Mouse (Mus musculus): ENCODE measurements around the gene Cd86. TPM values are rescaled to one million over a fixed set of nuclear protein-coding genes. Genes with fewer than 3 reads are reported as not detected.

The Cd86 gene
- total and polyA plus RNA-seq, 3 experiments, result not detected

GRCm38 (mm10) chr16:36631607-36632006 is 34.3 kb downstream of the Cd86 start:
- peaks cover 7% of the 10 kb centered on the region for H3K4me1 ChIP-seq (ENCODE audit: insufficient read depth, low read depth, low read length)
- TF ChIP-seq CTCF (IDR thresholded peaks at IDR 0.05; ENCODE audit: low read depth, low read length), result no peak
- TF ChIP-seq POLR2AphosphoS5 (IDR thresholded peaks at IDR 0.05; ENCODE audit: insufficient replicate concordance, low read depth, low read length), result no peak
- TF ChIP-seq GATA1 (IDR thresholded peaks at IDR 0.05; ENCODE audit: borderline replicate concordance, low read length), result no peak
- TF ChIP-seq TAL1 (conservative IDR thresholded peaks at IDR 0.05; ENCODE audit: low read depth, low read length), result no peak
- no peak for TF ChIP-seq GATA2 (IDR thresholded peaks at IDR 0.05; ENCODE audit: borderline replicate concordance, low read depth, low read length)
- no peak overlapping the region for H3K4me3 ChIP-seq (ENCODE audit: low read depth, low read length)
- DNase-seq (ENCODE audit: low spot score), result no peak
- no peaks in the 10 kb centered on the region for H3K36me3 ChIP-seq (replicated peaks)
- ATAC-seq (ENCODE audit: extremely low read depth, insufficient number of reproducible peaks, low FRiP score, poor library complexity, severe bottlenecking), result no peak
- no peaks in the 10 kb centered on the region for H3K9me3 ChIP-seq (replicated peaks)
- H3K27me3 ChIP-seq (ENCODE audit: insufficient read depth, low read length), result peaks cover 2% of the 10 kb centered on the region; the same call in 1 of the 2 replicates

- Histone ChIP-seq H3K4me1 (ENCODE audit: insufficient read depth, low read depth, low read length) (peaks cover 12% of the 10 kb centered on the region), H3K9me3 (replicated peaks) (no peaks in the 10 kb centered on the region), H3K4me3 (ENCODE audit: low read depth, low read length) (no peak overlapping the region), H3K36me3 (replicated peaks) (no peaks in the 10 kb centered on the region), H3K27me3 (ENCODE audit: insufficient read depth, low read length) (no peaks in the 10 kb centered on the region)
- no peak for DNase-seq (ENCODE audit: low spot score)
- no peak for ATAC-seq (ENCODE audit: extremely low read depth, insufficient number of reproducible peaks, low FRiP score, poor library complexity, severe bottlenecking)
- TF ChIP-seq GATA1 (IDR thresholded peaks at IDR 0.05; ENCODE audit: borderline replicate concordance, low read length) (no peak), TAL1 (conservative IDR thresholded peaks at IDR 0.05; ENCODE audit: low read depth, low read length) (no peak), CTCF (IDR thresholded peaks at IDR 0.05; ENCODE audit: low read depth, low read length) (no peak), POLR2AphosphoS5 (IDR thresholded peaks at IDR 0.05; ENCODE audit: insufficient replicate concordance, low read depth, low read length) (no peak), GATA2 (IDR thresholded peaks at IDR 0.05; ENCODE audit: borderline replicate concordance, low read depth, low read length) (no peak)
These were observed 38.1 kb downstream of the Cd86 start for GRCm38 (mm10) chr16:36627740-36628139.

GRCm38 (mm10) chr16:36626567-36627197 is 39.2 kb downstream of the Cd86 start:
- H3K4me3 ChIP-seq (ENCODE audit: low read depth, low read length), result no peak overlapping the region
- H3K4me1 ChIP-seq (ENCODE audit: insufficient read depth, low read depth, low read length), result peaks cover 12% of the 10 kb centered on the region
- H3K27me3 ChIP-seq (ENCODE audit: insufficient read depth, low read length), result peaks cover 3% of the 10 kb centered on the region; the same call in 1 of the 2 replicates
- H3K9me3 ChIP-seq (replicated peaks), result no peaks in the 10 kb centered on the region
- ATAC-seq (ENCODE audit: extremely low read depth, insufficient number of reproducible peaks, low FRiP score, poor library complexity, severe bottlenecking) (peak; percentile 99), DNase-seq (ENCODE audit: low spot score) (peak; percentile 57)
- no peaks in the 10 kb centered on the region for H3K36me3 ChIP-seq (replicated peaks)
- TF ChIP-seq POLR2AphosphoS5 (IDR thresholded peaks at IDR 0.05; ENCODE audit: insufficient replicate concordance, low read depth, low read length), result no peak
- no peak for TF ChIP-seq TAL1 (conservative IDR thresholded peaks at IDR 0.05; ENCODE audit: low read depth, low read length)
- TF ChIP-seq CTCF (IDR thresholded peaks at IDR 0.05; ENCODE audit: low read depth, low read length), result no peak

- peaks cover 3% of the 10 kb centered on the region; the same call in 1 of the 2 replicates for H3K27me3 ChIP-seq (ENCODE audit: insufficient read depth, low read length)
- no peak overlapping the region for H3K4me3 ChIP-seq (ENCODE audit: low read depth, low read length)
- DNase-seq (ENCODE audit: low spot score), result no peak
- ATAC-seq (ENCODE audit: extremely low read depth, insufficient number of reproducible peaks, low FRiP score, poor library complexity, severe bottlenecking), result no peak
- no peaks in the 10 kb centered on the region for H3K36me3 ChIP-seq (replicated peaks)
- no peak for TF ChIP-seq CTCF (IDR thresholded peaks at IDR 0.05; ENCODE audit: low read depth, low read length)
- no peak for TF ChIP-seq GATA2 (IDR thresholded peaks at IDR 0.05; ENCODE audit: borderline replicate concordance, low read depth, low read length)
- TF ChIP-seq GATA1 (IDR thresholded peaks at IDR 0.05; ENCODE audit: borderline replicate concordance, low read length), result no peak
- TF ChIP-seq TAL1 (conservative IDR thresholded peaks at IDR 0.05; ENCODE audit: low read depth, low read length), result no peak
- TF ChIP-seq POLR2AphosphoS5 (IDR thresholded peaks at IDR 0.05; ENCODE audit: insufficient replicate concordance, low read depth, low read length), result no peak
- no peaks in the 10 kb centered on the region for H3K9me3 ChIP-seq (replicated peaks)
- peaks cover 12% of the 10 kb centered on the region for H3K4me1 ChIP-seq (ENCODE audit: insufficient read depth, low read depth, low read length)
These were observed 40.0 kb downstream of the Cd86 start for GRCm38 (mm10) chr16:36625909-36626308.

- Histone ChIP-seq H3K9me3 (replicated peaks) (no peaks in the 10 kb centered on the region), H3K4me3 (ENCODE audit: low read depth, low read length) (no peak overlapping the region), H3K4me1 (ENCODE audit: insufficient read depth, low read depth, low read length) (peaks cover 12% of the 10 kb centered on the region), H3K36me3 (replicated peaks) (no peaks in the 10 kb centered on the region), H3K27me3 (ENCODE audit: insufficient read depth, low read length) (peaks cover 3% of the 10 kb centered on the region; the same call in 1 of the 2 replicates)
- TF ChIP-seq POLR2AphosphoS5 (IDR thresholded peaks at IDR 0.05; ENCODE audit: insufficient replicate concordance, low read depth, low read length) (no peak), GATA2 (IDR thresholded peaks at IDR 0.05; ENCODE audit: borderline replicate concordance, low read depth, low read length) (no peak), GATA1 (IDR thresholded peaks at IDR 0.05; ENCODE audit: borderline replicate concordance, low read length) (no peak), CTCF (IDR thresholded peaks at IDR 0.05; ENCODE audit: low read depth, low read length) (no peak), TAL1 (conservative IDR thresholded peaks at IDR 0.05; ENCODE audit: low read depth, low read length) (no peak)
- no peak for ATAC-seq (ENCODE audit: extremely low read depth, insufficient number of reproducible peaks, low FRiP score, poor library complexity, severe bottlenecking)
- no peak for DNase-seq (ENCODE audit: low spot score)
These were observed 43.6 kb downstream of the Cd86 start for GRCm38 (mm10) chr16:36622320-36622719.

- no peaks in the 10 kb centered on the region for H3K9me3 ChIP-seq (replicated peaks)
- no peak overlapping the region for H3K4me3 ChIP-seq (ENCODE audit: low read depth, low read length)
- peaks cover 3% of the 10 kb centered on the region; the same call in 1 of the 2 replicates for H3K27me3 ChIP-seq (ENCODE audit: insufficient read depth, low read length)
- no peak for TF ChIP-seq CTCF (IDR thresholded peaks at IDR 0.05; ENCODE audit: low read depth, low read length)
- TF ChIP-seq GATA2 (IDR thresholded peaks at IDR 0.05; ENCODE audit: borderline replicate concordance, low read depth, low read length), result no peak
- DNase-seq (ENCODE audit: low spot score), result no peak
- peaks cover 3% of the 10 kb centered on the region; the same call in 1 of the 2 replicates for H3K4me1 ChIP-seq (ENCODE audit: insufficient read depth, low read depth, low read length)
- H3K36me3 ChIP-seq (replicated peaks), result no peaks in the 10 kb centered on the region
- no peak for ATAC-seq (ENCODE audit: extremely low read depth, insufficient number of reproducible peaks, low FRiP score, poor library complexity, severe bottlenecking)
These were observed 44.8 kb downstream of the Cd86 start for GRCm38 (mm10) chr16:36621108-36621507.
